Mouse (Mus musculus) small intestine, adult 2 months (tissue): ENCODE measurements around the gene Pygo1. TPM values are rescaled to one million over a fixed set of nuclear protein-coding genes. Genes with fewer than 3 reads are reported as not detected.

Source experiments
- H3K27ac ChIP-seq: fragments of 200-500 bp; 2 replicates; pipeline ENCODE4 v1.5.1; 2012; ENCODE audit warnings: low read depth, low read length, control low read depth, inconsistent platforms; ENCODE audit not compliant: insufficient read depth
- H3K27me3 ChIP-seq: fragments of 200-500 bp; 2 replicates; pipeline ENCODE4 v1.6.1; 2012; ENCODE audit warnings: mild to moderate bottlenecking, moderate library complexity, low read length, inconsistent platforms; ENCODE audit not compliant: control insufficient read depth, insufficient read depth
- H3K36me3 ChIP-seq: fragments of 200-500 bp; 2 replicates; pipeline ENCODE4 v1.6.1; 2012; ENCODE audit warnings: mild to moderate bottlenecking, low read length, control low read depth, inconsistent platforms; ENCODE audit not compliant: control insufficient read depth, insufficient read depth
- H3K4me1 ChIP-seq: fragments of 200-500 bp; 2 replicates; pipeline ENCODE4 v1.6.1; 2012; ENCODE audit warnings: low read length, inconsistent platforms, mixed read lengths; ENCODE audit not compliant: control insufficient read depth, insufficient read depth, insufficient read length
- H3K4me3 ChIP-seq: fragments of 200-500 bp; 2 replicates; pipeline ENCODE4 v1.5.1; 2012; ENCODE audit warnings: low read depth, mild to moderate bottlenecking, control low read depth, inconsistent platforms, low read length, moderate library complexity
- CTCF ChIP-seq: fragments of 200-500 bp; IDR thresholded peaks from 2 replicates; pipeline ENCODE4 v1.5.1; 2012; ENCODE audit warnings: low read depth, mild to moderate bottlenecking, control low read depth, inconsistent platforms, low read length, moderate library complexity, mixed read lengths; ENCODE audit not compliant: insufficient replicate concordance, insufficient read length; ENCODE audit errors: extremely low read depth
- POLR2A ChIP-seq: fragments of 200-500 bp; IDR thresholded peaks from 2 replicates; pipeline ENCODE4 v1.6.1; 2012; ENCODE audit warnings: low read depth, mild to moderate bottlenecking, control low read depth, inconsistent platforms, low read length, moderate library complexity
- WGBS: fragments of 180-500 bp; shearing (Covaris S2); methylation state at CpG from one replicate; pipeline ENCODE4 v1.1.7; 2018; 5-methylcytosine and 5-hydroxymethylcytosine counted together
- polyA plus RNA-seq: library from polyadenylated mRNA; depleted of rRNA; stranded (reverse); fragments of >200 nt; gene quantifications from 2 replicates; pipeline ENCODE4 v1.2.3, GENCODE M21; 2012

Gene Pygo1
- polyA plus RNA-seq, 1 experiment = 0.09 TPM

GRCm38 (mm10) chr9:72972984-72973383 is 47.5 kb downstream of the Pygo1 start:
- Histone ChIP-seq H3K36me3 (no peaks in the 10 kb centered on the region), H3K27ac (no peak overlapping the region), H3K4me1 (no peaks in the 10 kb centered on the region), H3K27me3 (no peaks in the 10 kb centered on the region), H3K4me3 (no peak overlapping the region)
- TF ChIP-seq POLR2A (no peak), CTCF (no peak)

DNA sequence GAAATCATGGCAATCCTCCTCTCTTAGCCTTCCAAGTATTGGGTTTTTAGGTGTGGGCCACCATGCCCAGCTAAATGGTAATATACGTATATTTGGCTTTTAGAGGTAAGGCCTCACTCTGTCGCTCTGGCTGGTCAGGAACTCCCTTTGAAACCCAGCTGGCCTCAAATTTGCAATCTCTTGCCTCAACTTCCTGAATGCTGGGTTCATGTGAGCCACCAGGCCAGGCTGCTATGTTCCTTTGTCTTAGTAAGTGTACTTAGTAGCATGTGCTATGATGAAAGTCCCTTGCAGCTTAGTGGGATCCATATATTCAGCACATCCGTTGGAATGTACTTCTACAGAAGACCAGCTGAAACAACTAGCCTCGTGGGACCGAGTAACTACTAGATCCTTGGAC is 49.3 kb downstream of the Pygo1 start:
- Histone ChIP-seq H3K36me3 (no peaks in the 10 kb centered on the region), H3K4me1 (no peaks in the 10 kb centered on the region), H3K27me3 (no peaks in the 10 kb centered on the region), H3K4me3 (no peak overlapping the region), H3K27ac (no peak overlapping the region)
- WGBS = 87% methylated on average over 5 of the region's 5 CpGs
- TF ChIP-seq CTCF (no peak), POLR2A (no peak)

DNA sequence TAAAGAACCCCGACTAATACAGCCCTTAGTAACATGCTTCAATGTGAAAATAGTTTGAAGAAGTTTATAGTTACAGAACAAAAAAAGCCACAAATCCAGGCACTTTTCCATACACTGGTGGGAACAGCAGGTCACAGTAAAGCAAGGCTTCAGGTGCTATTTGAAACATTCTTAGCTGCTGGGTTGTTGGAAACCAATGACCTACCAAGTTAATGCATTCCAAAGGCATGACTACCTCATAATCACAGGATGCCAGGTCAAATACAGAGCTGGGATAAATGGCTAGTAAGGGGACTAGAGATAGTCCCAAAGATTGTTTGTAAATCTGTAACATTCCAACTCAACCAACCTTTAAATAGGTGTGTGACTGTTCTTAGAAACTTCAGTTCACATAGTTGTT is 49.8 kb downstream of the Pygo1 start:
- no peaks in the 10 kb centered on the region for H3K4me1 ChIP-seq
- 82% methylated on average over 1 of the region's 1 CpGs for WGBS
- H3K4me3 ChIP-seq = no peak overlapping the region
- TF ChIP-seq POLR2A (no peak), CTCF (no peak)
- no peaks in the 10 kb centered on the region for H3K36me3 ChIP-seq
- no peak overlapping the region for H3K27ac ChIP-seq
- no peaks in the 10 kb centered on the region for H3K27me3 ChIP-seq

- WGBS = 70% methylated on average over 2 of the region's 2 CpGs
These were observed 57.6 kb downstream of the Pygo1 start for GRCm38 (mm10) chr9:72983066-72983465.

GRCm38 (mm10) chr9:72985250-72986220 is 60.1 kb downstream of the Pygo1 start, which contains the start of the genes Ccpg1os and Ccpg1:
Gene Ccpg1os (minus strand): TSS chr9:72985382.
Gene Ccpg1 (plus strand): TSS chr9:72985429.
- no peaks in the 10 kb centered on the region; the same call in 1 of the 2 replicates for H3K4me1 ChIP-seq
- H3K4me3 ChIP-seq = peak within 1 kb of the TSS; percentile 89
- no peaks in the 10 kb centered on the region for H3K36me3 ChIP-seq
- H3K27me3 ChIP-seq = no peaks in the 10 kb centered on the region
- TF ChIP-seq CTCF (no peak), POLR2A (peak; percentile 81; the same call in 1 of the 2 replicates)
- WGBS = under 1% methylated on average over 88 of the region's 88 CpGs
- H3K27ac ChIP-seq = peak within 1 kb of the TSS; percentile 66

More at GRCm38 (mm10) chr9:72983066-72983465, 57.6 kb downstream of the Pygo1 start:
- H3K4me1 ChIP-seq = no peaks in the 10 kb centered on the region; the same call in 1 of the 2 replicates
- no peak overlapping the region for H3K4me3 ChIP-seq
- H3K36me3 ChIP-seq = no peaks in the 10 kb centered on the region
- TF ChIP-seq CTCF (no peak), POLR2A (no peak)
- no peak overlapping the region for H3K27ac ChIP-seq
- no peaks in the 10 kb centered on the region for H3K27me3 ChIP-seq

DNA sequence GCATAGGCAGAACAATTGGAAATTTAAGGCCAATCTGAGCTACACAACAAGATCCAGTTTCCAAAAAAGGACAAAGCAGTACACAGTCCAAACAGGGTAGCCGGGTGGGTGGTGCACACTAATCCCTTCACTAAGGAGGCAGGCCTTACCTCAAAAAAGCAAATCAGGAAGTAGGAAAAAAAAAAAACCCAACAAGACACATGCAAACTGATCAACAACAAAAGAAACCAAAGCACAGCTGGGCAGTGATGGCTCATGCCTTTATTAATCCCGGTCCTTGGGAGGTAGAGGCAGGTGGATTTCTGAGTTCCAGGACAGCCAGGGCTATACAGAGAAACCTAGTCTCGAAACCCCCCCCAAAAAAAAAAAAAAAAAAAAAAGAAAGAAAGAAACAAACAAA is 62.3 kb downstream of the Pygo1 start:
- no peaks in the 10 kb centered on the region for H3K27me3 ChIP-seq
- no peak for TF ChIP-seq POLR2A
- TF ChIP-seq CTCF = no peak
- no peak overlapping the region for H3K4me3 ChIP-seq
- H3K4me1 ChIP-seq = no peaks in the 10 kb centered on the region; the same call in 1 of the 2 replicates
- H3K27ac ChIP-seq = no peak overlapping the region
- no peaks in the 10 kb centered on the region for H3K36me3 ChIP-seq
- WGBS = 52% methylated on average over 3 of the region's 3 CpGs

DNA sequence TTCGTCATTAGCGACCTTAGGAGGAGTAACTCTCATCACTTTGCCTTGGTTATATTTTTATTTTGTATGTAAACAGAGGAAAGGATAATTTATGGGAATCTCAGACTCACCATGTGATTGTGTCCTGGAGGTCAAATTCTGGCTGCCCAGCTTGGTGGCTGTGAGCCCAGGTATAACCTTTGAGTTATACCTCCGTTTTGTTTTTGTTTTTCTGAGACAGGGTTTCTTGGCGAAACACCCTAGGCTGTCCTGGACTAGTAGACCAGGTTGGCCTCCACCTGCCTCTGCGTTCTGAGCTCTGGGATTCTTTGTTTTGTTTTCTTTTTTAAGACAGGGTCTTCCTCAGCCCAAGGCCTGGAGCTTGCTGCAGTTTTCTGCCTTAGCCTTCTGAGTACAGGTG is 63.3 kb downstream of the Pygo1 start:
- no peaks in the 10 kb centered on the region; the same call in 1 of the 2 replicates for H3K4me1 ChIP-seq
- 84% methylated on average over 5 of the region's 5 CpGs for WGBS
- no peak overlapping the region for H3K4me3 ChIP-seq
- no peaks in the 10 kb centered on the region for H3K27me3 ChIP-seq
- TF ChIP-seq POLR2A = no peak
- TF ChIP-seq CTCF = no peak
- no peak overlapping the region for H3K27ac ChIP-seq
- no peaks in the 10 kb centered on the region for H3K36me3 ChIP-seq
